Mouse (Mus musculus) inflammation-experienced regulatory T-cells (primary cell): ENCODE measurements around the gene C1qtnf5. TPM values are rescaled to one million over a fixed set of nuclear protein-coding genes. Genes with fewer than 3 reads are reported as not detected.

Source experiments
- polyA plus RNA-seq, 2 experiments: library from polyadenylated mRNA; unstranded; fragments of 100-300 nt; shearing (Covaris generic); gene quantifications; one replicate each; pipeline ENCODE4 v1.2.1; 2017

The C1qtnf5 gene
- polyA plus RNA-seq = not detected

GRCm38 (mm10) chr9:44107110-44107509, at the start of gene C1qtnf5:
C1qtnf5 (plus strand) TSS chr9:44107245.

GRCm38 (mm10) chr9:44066785-44067225, 40.2 kb upstream of the C1qtnf5 start, which contains the start of gene Usp2:
Usp2 (plus strand) TSS chr9:44067021.

GRCm38 (mm10) chr9:44101490-44101889, 5.6 kb upstream of the C1qtnf5 start, which contains the start of gene Mfrp:
Mfrp (plus strand) TSS chr9:44101729.

GRCm38 (mm10) chr9:44113105-44113789, 6.2 kb downstream of the C1qtnf5 start, which contains the start of the genes Gm49380 and Rnf26:
Gm49380 (minus strand) TSS chr9:44113500.
Rnf26 (minus strand) TSS chr9:44113517.

GRCm38 (mm10) chr9:44134101-44134850, 27.2 kb downstream of the C1qtnf5 start, which contains the start of gene Mcam:
Mcam (plus strand) TSS chr9:44134469.

Other genes starting within 250 kb of the C1qtnf5 start
- gene Thy1, start 63.9 kb upstream of the C1qtnf5 start, polyA plus RNA-seq = 100 to 1,000 TPM; 133 to 149 TPM
- gene Usp2, start 40.2 kb upstream of the C1qtnf5 start, polyA plus RNA-seq = 1 to 10 TPM; 6.0 to 9.6 TPM
- gene Mfrp, start 5.5 kb upstream of the C1qtnf5 start, polyA plus RNA-seq = under 1 TPM in 1 of 2 experiments, not detected in 1; 0.86 TPM
- gene Gm49380, start 6.3 kb downstream of the C1qtnf5 start, polyA plus RNA-seq = under 1 TPM in 1 of 2 experiments, not detected in 1; 0.12 TPM
- gene Rnf26, start 6.3 kb downstream of the C1qtnf5 start, polyA plus RNA-seq = 10 to 100 TPM; 24.5 to 37.9 TPM
- gene Mcam, start 27.2 kb downstream of the C1qtnf5 start, polyA plus RNA-seq = under 1 TPM in 1 of 2 experiments, not detected in 1; 0.75 TPM
- 10 to 100 TPM; 26.8 to 44.8 TPM for gene Cbl, start 126.8 kb downstream of the C1qtnf5 start, polyA plus RNA-seq
- gene Ccdc153, start 133.4 kb downstream of the C1qtnf5 start, polyA plus RNA-seq = not detected
- gene Pdzd3, start 144.2 kb downstream of the C1qtnf5 start, polyA plus RNA-seq = under 1 TPM in 1 of 2 experiments, not detected in 1; 0.52 TPM
- 10 to 100 TPM; 11.3 to 16.4 TPM for gene Nlrx1, start 161.4 kb downstream of the C1qtnf5 start, polyA plus RNA-seq
- gene Abcg4, start 181.4 kb downstream of the C1qtnf5 start, polyA plus RNA-seq = 1 to 10 TPM in 1 of 2 experiments, not detected in 1; 1.8 TPM
- gene Hinfp, start 198.4 kb downstream of the C1qtnf5 start, polyA plus RNA-seq = 10 to 100 TPM; 23.9 to 26.8 TPM
- 10 to 100 TPM; 14.2 to 23.6 TPM for gene C2cd2l, start 213.0 kb downstream of the C1qtnf5 start, polyA plus RNA-seq
- 10 to 100 TPM; 22.6 to 23.7 TPM for gene Dpagt1, start 218.8 kb downstream of the C1qtnf5 start, polyA plus RNA-seq
- 10 to 100 TPM; 65.6 to 69.5 TPM for gene H2afx, start 227.4 kb downstream of the C1qtnf5 start, polyA plus RNA-seq
- gene Hmbs, start 237.0 kb downstream of the C1qtnf5 start, polyA plus RNA-seq = 10 to 100 TPM; 30.2 to 35.7 TPM